Mouse (Mus musculus) 3T3-L1 (cell line): ENCODE results near the gene Ehhadh.
"Not testable (repeated sequence)": the region's sequence is repeated elsewhere in the genome, so short reads cannot be mapped to it uniquely, and the experiment has no call there.

Experiments used
- DNase-seq: peaks from one replicate; pipeline ENCODE4 v3.0.0-alpha.2; 2015; ENCODE audit warnings: low read depth, low spot score

Gene Ehhadh

DNA sequence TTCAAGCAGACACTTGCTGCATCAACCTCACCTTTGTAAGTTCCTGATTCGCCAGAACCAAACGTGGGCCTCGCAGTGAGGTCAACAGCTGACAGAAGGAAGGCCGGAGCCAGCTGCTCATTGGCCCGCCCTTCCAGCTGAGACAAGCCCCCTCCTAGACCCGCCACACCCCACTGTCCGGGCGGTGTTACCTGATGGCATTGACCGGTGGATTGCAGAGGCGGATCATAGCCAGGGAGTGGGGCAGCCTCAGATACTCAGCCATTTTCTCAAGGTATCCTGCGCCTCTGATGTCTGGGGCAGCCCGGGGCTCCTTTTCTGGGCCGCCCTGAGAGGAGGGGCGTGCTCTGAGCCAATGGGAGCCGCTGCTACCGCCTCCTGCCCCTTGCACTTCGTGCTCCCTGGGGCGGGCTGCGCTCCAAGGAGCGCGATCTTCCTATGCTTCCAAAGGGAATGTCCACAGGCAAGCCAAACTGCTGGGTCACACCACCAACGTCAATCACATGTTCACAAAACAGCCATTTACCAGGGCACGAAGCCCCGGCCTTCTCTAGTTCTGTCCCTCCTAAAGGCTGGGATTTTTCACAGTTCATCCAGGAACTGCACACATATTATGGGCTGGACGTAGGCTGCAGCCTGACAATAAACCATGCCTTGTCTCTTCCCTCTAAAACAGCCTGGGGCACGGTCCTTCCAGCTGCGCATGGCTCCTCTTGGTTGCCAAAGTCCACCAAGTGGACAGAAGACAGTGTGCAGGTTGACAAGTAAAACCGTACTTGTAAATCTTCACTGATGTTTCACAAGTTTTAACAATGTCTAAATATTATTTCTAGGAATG, at the start of gene Ehhadh:
TSS of gene Ehhadh (minus strand) at position 292 of the 838 bp plus-strand sequence.
- no peak for DNase-seq

DNA sequence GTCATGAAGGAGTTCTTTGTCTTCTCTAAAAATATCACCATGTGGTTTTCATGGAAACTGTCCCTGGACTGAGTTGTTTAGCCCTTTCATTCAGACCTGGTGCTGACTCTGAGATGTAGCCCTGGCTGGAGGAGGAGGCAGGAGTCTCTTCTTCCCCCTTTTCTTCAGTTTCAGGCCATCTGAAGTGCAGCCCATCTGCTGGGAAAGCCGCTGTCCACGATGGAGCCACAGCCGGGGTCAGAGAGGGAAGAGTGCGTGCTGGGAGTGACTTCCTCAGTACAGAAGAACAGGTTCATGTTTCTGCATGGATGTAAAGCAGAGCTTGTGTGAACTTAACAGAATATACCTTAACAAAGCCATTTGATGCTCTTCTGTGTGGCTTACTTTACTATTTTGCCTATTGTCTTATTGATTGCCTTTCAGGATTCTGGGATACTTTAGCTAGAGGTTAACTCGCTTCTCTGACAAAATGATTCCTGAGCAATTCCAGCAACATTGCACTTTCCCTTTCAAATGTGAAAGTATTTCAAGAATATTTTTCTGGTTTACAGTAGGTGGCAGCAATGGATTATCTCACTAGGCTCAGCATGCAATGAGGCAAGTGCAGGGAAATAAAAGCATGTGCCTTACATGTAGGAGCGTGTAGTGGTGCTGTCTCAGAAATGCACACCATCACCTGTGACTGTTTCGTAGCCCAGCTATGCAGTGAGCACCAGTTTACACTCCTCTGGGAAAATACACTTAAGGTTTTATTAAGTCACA, 48.9 kb upstream of the Ehhadh start:
- peak; percentile 77 for DNase-seq

DNA sequence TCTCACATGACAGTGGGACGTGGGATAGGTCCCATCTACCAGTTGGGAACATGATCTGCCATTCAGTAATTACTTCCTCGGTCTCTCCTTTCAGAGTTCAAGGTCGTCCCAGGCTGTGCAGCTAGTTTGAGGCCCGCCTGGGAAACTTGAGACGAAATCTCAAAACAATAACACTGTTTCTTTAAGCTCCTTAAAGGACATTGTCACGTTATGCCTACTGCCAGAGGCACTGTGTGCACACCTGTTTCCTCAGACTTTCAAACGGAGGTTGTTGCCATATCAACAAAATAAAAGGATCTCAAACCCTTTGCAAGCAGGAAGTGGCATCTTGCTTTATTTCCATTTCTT, 48.0 kb upstream of the Ehhadh start:
- no peak for DNase-seq

DNA sequence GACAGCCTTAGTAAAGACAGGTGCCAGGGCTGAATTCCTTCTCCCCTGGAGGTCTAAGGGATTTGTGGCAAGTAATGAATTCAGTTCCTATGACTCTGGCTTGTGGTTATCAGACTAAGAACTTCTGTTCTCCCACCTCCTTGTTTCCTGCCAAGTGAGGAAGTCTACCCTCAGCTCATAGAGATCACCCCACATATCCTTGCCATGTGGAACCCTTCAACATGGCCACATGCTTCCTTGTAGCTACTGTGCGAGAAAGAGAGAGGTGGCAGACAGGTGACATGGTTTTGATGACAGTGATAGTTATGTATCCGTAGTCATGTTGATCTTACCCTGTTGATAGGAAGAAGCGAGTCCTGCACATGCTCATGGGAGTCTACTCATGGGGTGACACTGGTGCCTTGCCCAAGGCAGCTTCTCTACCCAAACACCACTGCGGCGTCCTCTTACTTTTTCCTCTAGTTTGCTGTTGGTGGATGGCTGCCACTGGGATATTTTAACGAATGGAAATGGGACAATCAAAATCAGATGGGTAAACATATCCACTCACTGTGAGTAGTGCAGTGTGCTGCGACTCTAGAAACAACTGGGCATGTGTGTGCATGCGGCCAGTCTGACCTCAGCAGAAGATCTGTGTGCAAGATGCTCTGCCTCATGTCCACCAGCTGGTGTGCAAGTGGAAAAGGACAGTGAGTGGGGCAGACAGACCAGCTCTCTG, 47.4 kb upstream of the Ehhadh start:
- DNase-seq = no peak

DNA sequence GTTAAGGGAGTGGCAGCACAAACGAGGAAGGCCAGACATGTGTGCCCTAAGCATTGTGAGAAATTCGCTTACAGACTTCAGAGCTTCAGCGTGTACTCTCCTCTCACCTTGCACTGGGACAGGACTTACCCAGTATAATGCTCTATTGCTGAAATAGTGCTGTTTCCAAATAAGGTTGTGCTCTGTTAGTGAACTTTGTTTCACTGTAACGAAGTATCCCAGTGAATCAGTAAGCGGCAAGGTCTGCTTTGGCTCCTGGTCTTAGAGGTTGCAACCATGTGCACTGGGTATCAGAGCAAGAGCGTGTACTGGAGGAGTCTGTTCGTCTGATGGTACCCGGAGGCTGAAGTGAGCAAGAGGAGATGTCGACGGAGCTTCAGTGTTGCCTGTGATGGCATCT, 46.4 kb upstream of the Ehhadh start:
- DNase-seq = no peak

DNA sequence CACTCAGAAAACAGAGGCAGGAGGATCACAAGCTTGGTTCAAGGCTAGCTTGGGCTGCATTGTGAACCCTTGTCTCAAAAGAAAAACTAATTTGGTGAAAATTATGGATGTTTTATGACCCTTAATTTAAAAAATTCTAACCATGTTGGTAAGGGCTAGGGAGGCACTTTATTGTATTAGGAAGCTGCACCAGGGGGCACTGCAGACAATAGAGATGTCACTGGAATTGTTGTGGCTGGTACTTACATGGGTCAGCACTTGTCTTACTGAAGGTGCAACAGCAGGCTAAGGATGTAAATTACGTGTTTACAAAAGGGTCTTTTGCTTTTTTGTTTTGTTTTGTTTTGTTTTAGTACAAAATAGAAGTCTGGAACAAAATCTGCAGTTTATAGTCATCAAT, 45.9 kb upstream of the Ehhadh start:
- peak; percentile 41 for DNase-seq

DNA sequence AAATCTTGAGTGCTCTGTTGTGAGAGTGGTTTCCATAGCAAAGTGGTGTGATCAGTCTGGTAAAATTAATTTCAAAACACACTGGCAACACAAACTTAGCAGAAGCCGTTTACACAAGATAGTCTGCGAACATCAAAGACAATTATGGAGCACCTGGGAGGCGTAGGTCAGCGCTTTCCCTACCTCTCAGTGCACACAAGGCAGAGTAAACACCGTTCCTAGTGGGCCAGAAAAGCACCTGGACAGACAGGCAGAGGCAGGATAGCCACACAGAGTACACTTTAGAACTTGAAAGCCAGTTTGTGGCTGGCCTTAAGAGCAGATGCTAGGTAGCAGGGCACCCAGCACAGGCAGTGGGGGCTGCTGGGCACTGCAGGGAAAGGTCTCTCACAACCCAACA, 44.2 kb upstream of the Ehhadh start:
- DNase-seq = no peak

DNA sequence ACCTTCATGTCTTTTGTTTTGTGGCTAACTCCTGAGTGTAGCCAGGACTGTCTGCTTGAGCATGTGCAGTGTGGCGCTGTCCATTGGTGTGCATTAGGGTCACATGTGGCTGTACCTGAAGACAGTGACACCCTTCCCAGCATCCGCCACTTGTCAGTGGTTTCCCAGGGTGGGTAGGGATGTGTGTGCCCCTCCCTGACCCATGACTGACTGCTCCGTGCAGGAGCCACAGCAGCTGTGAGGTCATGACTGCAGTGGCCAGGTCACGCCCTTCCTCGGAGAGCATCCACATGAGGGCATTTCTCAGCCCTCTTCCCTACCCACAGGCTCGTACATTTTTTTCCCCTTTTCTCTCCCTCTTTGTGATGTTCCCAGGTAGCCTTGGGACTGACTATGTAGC, 43.2 kb upstream of the Ehhadh start:
- DNase-seq = no peak

DNA sequence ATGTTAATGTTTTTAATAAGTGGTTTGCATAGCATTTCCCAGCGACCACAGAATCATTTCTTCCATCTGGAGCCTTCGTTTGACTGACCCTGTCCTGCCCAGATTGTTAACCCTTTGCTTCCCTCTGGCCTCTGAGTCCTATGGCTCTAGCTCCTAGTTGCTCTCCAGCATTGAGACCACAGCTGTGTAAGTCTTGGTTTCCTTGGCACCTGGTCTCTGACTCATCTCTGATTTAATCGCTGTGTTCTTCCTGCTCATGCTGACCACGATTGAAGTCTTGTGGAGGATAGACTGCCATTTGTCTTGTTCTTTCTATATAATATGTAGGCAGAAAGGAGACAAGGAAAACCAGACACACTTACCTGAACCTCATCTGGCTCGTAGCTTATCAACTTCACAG, 42.1 kb upstream of the Ehhadh start:
- DNase-seq = peak; percentile 84

DNA sequence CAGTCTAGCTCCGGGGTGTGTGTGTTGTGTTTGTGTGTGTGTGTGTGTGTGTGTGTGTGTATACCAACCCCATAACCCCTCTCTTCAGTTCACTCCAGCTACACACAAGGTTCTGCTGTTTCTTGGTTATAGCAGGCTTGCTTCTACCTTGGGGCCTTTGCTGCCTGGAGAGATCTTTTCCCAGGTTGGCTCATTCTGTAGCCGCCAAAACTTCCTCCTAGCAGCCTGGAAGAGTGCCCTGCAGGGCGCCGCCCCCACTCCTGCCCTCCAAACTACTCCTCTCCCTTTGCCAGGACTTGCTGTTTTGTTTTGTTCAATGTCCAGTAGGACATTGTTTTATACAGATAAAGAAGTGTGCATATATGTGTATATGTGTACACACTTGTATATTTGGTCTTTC, 40.0 kb upstream of the Ehhadh start:
- DNase-seq = no peak

DNA sequence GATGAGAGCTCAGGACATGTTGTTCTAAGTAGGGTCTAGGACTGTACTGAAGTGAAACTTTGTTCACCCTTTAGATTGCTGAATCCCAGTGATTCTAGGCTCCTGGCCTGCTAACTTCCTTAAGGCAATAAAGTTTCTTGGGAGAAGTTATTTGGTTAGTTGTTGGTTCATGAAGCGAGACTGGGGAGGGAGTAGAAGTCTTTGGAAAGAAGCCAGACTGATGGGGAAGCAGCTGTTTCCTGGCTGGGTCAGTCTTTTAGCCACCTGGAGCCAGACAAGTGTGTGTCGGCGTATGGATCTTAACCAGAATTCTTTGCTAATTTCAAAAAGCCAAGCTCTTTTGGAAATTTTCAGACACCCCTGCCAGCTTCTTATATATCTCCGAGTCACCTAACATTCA, 39.5 kb upstream of the Ehhadh start:
- DNase-seq = peak; percentile 59

DNA sequence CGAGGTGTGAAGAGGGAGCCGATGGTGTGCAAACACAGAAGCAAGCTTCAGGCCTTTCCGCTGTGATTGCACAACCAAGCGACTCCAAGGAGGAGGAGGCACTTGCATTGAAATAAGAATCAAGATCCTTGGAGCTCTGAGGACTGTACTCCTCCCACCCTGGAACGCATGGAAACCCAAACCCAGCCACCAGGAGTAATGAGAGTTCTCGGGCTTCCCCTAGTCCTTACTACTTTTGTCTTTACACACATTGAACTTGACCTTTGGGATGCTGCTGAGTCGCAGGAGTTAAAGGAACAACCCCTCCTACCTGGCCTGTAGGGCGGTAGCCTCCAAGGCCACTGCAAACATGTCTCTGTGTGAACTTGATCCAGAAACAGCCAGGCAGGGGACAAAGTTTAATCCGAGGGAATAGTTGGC, 38.0 kb upstream of the Ehhadh start:
- no peak for DNase-seq

DNA sequence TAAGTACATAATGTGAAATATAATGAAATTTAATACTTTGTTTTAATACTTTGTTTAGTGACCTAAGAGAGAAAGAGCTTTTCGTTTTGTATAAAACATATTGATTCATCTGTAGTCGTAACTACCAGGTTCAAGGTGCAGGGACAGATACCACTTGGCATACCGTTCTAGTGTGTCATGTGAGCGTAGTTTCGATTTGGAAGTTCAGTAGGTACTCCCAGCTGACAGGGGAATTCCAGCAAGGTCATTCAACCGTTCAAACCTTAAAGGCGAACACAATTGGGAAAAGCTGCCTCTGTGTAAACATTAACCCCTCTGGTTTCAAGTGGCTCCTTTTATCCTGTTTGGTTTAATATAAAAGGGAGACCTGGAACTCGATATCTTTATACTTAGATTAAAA, 31.0 kb upstream of the Ehhadh start:
- DNase-seq = peak; percentile 25

DNA sequence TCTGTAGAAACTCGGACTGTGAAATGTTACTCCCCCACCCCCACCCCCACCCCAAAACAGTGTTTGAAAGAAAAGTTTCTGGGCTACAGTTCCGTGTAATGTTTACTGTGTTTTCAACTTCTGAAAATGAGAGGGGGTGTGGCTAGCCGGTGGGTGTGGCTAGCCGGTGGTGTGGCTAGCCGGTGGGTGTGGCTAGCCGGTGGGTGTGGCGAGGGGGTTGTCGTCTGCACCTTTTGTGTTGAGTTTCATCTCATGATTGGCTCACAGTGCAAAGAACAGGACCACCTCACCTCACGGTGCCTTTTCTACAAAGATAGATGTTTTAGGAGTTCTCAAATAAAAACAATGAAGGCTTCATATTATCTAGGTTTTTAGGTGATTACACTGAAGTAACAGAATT, 30.5 kb upstream of the Ehhadh start:
- no peak for DNase-seq

DNA sequence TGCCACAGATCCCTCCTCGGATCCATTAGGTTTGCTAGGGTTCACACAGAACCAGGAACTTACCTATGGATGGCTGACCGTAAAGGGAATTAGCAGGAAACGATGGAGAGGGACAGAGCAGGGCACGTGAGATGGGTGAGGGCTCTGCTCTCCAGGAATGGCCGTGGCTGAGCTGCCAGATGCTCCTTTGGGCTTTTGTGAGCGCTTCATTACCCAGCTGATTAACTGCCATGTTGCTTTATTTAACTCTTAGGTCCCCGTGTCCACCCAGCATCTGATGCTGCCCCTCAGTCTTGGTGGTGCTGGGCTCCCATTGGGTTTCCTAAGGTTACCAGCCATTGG, 28.0 kb upstream of the Ehhadh start:
- no peak for DNase-seq

DNA sequence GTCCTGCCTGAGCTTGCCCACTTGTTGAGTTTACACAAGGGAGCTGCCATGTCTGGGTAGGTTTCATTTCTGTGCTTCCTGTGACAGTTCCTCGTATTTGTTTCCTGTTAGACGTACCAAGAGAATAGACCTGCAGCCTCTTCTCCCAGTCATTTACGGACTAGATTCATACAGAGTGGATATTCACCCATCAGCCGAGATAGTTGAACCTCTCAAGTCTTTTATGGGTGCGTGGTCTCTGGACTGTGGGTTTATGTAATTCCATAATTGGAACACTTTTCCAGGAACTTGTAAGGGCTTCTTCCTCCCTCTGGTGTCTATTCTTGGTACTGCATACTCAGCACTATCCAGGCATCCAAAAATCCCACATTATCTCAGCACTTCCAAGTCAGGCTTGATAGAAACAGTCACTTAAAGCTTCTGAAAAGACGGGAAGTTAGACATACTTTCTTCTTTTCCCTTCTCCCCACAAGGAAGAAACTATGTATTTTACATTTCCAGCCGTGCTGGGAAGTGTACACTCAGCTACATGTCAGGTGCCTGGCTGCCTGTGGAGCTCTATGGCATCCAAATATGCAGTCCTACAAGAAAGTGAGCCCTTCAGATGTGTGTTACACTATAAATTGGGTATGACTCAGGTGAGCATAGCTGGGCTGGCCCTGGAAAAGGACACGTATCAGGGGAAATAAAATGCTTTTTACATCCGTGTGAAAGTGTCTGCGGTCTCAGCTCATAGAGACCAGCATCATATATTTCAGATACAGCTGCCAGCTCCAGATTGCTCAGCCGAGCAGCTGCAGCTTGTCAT, 27.5 kb upstream of the Ehhadh start:
- DNase-seq = peak; percentile 87

DNA sequence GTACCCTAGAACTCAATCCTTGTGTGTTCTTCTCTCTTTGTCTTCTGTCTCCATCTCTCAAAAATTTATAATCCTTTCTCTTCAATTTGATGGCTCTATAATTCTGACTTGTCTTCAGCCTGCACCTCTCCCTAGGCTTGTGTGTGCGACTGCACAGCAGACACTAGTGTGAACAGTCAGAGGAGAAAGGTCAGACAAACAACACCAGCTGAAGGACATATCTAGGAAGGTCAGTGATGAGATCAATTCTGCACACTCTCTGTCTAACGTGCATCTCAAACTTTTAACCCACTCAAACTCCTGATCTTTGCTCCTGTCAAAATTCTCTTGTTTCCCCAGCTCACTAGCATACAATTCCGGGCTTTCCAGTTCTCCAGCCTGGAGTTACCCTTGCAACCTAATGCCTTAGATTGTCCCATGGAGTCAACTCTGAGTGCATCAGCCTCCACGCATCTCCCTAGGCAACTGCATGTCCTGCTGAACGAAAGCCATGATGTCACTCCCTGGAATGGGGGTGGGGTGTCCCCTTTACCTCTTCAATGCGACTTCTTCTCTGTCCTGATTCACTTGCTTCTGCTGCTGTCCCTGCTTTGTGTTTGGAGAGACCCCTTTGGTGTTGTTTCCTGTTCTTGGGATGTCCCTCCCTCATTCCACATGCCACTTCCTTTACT, 25.7 kb upstream of the Ehhadh start:
- DNase-seq = no peak

DNA sequence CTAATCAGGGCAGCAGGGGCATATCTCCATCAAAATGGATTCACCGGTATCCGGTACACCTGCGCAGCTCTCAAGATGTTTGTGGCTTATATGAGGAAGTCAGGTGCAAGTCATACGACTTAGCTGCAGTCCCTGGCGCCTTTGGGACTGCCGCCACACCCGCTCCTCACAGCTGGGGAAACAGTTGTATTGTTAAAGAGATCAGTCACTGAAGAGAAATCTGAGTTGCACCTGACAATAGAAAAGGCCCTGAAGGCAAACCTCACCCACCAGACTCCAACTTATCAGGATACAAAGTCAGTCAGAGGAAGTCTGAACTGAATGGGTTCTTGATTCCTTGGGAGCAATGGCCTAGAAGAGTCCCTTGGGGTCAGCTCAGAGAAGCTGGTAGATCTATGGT, 20.2 kb upstream of the Ehhadh start:
- not testable (repeated sequence) for DNase-seq

DNA sequence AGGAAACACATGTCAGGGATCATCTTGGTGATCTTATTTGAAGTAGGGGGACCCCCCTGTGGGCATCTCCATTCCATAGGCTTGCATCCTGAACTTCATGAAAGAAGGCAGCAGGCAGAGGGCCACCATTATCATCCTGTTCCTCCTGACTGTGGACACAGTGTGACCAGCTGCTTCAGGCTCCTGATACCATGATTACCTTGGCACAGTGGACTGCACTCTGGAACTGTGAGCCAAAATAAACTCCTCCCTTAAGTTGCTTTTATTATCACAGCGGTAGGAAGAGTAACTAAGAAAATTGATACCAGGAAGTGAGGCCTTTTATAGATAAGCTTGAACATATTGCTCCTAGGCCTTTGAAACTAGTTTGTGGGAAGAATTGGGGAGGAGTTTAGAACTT, 19.3 kb upstream of the Ehhadh start:
- DNase-seq = no peak

DNA sequence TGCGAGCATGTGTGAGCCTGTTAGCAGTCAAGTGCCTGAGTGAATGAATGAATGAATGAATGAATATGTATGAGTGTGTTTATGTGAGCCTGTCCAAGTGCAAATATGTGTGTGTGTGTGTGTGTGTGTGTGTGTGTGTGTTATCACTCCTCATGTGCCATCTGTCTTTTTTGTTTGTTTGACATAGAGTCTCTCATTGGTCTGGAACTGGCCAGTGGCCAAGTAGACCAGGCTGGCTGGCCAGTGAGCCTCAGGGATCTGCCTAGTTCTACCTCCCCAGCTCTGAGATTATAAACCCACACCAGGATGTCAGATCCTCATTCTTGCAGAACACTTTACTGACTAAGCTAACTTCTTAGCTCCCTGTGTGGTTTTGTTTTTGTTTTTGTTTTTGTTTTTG, 16.7 kb upstream of the Ehhadh start:
- DNase-seq = no peak

DNA sequence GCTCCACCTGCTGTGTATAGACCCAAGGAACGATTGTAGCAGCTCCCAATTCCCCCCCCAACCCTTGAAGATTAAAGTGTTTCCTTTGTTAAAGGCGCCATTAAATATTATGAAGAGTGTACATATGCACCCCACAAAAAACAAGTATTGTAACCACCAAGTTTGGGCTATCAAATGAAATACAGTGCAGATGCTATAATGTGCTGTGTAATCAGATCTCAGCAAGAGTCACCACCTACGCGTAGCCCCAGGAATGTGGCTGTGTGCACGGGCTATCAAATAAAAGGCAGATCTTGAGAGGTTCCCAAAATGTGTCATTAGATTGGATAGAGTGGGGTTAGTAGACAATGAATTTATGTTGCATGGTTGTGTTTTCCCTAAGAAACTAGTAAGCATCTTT, 7.5 kb upstream of the Ehhadh start:
- peak; percentile 41 for DNase-seq
